Mouse (Mus musculus) spleen, adult 2 months (tissue): ENCODE measurements at regions not wholly inside any gene's neighbourhood (a gene's known extent, or its start where the extent isn't known, plus 50 kb on each side); places are given as distances from the start of the nearest gene placed in this dataset.

Source experiments
- DNase-seq, 2 experiments: peaks; one replicate each; pipeline versions ENCODE4 v3.0.0 to v3.0.0-alpha.2; 2012 to 2021; ENCODE audit warnings: low spot score in 2 of 2, low read depth in 1 of 2
- H3K27ac ChIP-seq: fragments of 200-500 bp; 2 replicates; pipeline ENCODE4 v1.5.1; 2012; ENCODE audit warnings: low read length, inconsistent platforms; ENCODE audit not compliant: insufficient read depth
- H3K27me3 ChIP-seq: fragments of 200-500 bp; 2 replicates; pipeline ENCODE4 v1.6.1; 2012; ENCODE audit warnings: mild to moderate bottlenecking, moderate library complexity, low read length, inconsistent platforms; ENCODE audit not compliant: control insufficient read depth, insufficient read depth
- H3K36me3 ChIP-seq: fragments of 200-500 bp; 2 replicates; pipeline ENCODE4 v1.6.1; 2012; ENCODE audit warnings: mild to moderate bottlenecking, low read length, inconsistent platforms; ENCODE audit not compliant: control insufficient read depth, insufficient read depth
- H3K4me1 ChIP-seq: fragments of 200-500 bp; 2 replicates; pipeline ENCODE4 v1.6.1; 2011; ENCODE audit warnings: inconsistent platforms; ENCODE audit not compliant: control insufficient read depth, insufficient read depth, insufficient read length
- H3K4me3 ChIP-seq: fragments of 200-500 bp; 2 replicates; pipeline ENCODE4 v1.5.1; 2011; ENCODE audit warnings: mild to moderate bottlenecking, inconsistent platforms; ENCODE audit not compliant: insufficient read depth, insufficient read length; ENCODE audit errors: extremely low read depth
- CTCF ChIP-seq: fragments of 200-500 bp; IDR thresholded peaks from 2 replicates; pipeline ENCODE4 v1.5.1; 2011; ENCODE audit warnings: mild to moderate bottlenecking, inconsistent platforms; ENCODE audit not compliant: insufficient read depth, insufficient read length, insufficient replicate concordance; ENCODE audit errors: extremely low read depth
- POLR2A ChIP-seq: fragments of 200-500 bp; IDR thresholded peaks from 2 replicates; pipeline ENCODE4 v1.6.1; 2011; ENCODE audit warnings: low read depth, low read length, inconsistent platforms
- WGBS: fragments of 180-500 bp; shearing (Covaris S2); methylation state at CpG from one replicate; pipeline ENCODE4 v1.1.7; 2018; 5-methylcytosine and 5-hydroxymethylcytosine counted together

DNA sequence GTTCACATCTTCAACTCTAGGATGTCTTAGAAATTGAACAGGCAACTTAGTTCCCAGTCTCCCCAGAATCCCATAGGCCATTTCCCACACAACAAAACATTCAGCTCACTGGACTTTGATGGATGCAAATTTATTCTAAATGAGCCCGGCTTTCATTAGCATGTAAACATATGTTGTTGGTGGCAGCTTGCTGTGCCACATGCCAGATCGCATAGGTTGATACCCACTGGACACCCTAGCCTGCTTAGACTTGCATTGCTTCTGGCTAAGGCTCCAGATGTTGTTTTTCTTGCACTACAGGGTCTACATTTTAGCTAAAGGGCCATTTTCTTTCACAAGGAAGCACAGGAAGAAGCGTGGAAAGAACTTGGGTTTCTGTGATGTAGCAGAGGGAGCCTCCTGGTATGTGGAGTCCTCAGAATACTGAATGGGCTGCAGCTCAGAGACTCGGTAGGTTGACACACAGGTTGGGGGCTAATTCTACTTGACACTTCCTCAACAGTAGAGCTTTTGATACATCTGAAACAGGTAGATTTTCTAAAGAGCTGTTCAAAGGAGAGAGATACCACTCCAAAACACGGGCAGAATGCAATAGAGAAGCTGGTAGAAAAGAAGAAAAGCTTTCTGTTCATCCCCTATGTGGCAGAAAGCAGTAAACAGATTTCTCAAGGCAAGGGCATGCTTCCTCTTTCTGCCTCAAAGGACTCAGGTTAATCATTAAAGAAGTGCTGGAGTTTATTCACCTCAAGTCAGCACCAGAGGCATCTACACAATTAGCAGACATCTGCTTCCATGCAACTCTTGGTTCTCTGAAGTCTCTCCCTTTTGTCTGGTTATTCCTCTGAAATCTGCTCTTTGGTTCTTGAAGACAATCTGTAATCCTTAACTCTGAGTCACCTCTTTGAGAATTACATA is 153.9 kb upstream of the Pfkp start:
- Histone ChIP-seq H3K4me1 (no peaks in the 10 kb centered on the region), H3K36me3 (no peaks in the 10 kb centered on the region), H3K27me3 (no peaks in the 10 kb centered on the region), H3K27ac (no peak overlapping the region), H3K4me3 (no peak overlapping the region)
- TF ChIP-seq POLR2A = no peak
- TF ChIP-seq CTCF = no peak
- DNase-seq = no peak
- WGBS = 74% methylated on average over 5 of the region's 5 CpGs

- Histone ChIP-seq H3K36me3 (no peaks in the 10 kb centered on the region), H3K27ac (no peak overlapping the region), H3K27me3 (no peaks in the 10 kb centered on the region), H3K4me1 (no peaks in the 10 kb centered on the region), H3K4me3 (no peak overlapping the region)
- WGBS = 90% methylated on average over 6 of the region's 6 CpGs
- no peak for DNase-seq
- TF ChIP-seq POLR2A = no peak
- TF ChIP-seq CTCF = no peak
Observed at GRCm38 (mm10) chr13:6767936-6768588, 119.5 kb upstream of the Pfkp start.

DNA sequence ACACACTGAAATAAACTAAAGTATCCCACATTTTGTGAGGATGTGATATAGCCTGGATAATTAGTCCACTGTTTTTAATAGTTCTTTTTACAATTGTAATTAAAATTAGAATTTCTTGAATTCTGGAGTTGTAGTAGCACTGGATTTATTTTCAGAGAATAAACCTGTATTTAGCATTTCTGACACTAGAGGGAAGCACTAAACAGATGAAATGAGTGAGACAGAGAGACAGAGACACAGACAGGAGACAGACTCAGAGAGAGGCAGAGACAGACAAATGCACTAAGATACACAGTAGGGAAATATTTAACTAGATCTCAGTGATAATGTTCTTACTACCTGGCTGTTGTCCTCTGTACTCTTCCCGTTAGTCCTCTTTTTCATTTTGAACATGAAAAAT is 108.6 kb upstream of the Pfkp start:
- H3K27ac ChIP-seq = no peak overlapping the region
- WGBS = 94% methylated on average over 1 of the region's 1 CpGs
- no peak for DNase-seq
- no peak for TF ChIP-seq POLR2A
- no peak for TF ChIP-seq CTCF
- no peaks in the 10 kb centered on the region for H3K4me1 ChIP-seq
- no peaks in the 10 kb centered on the region for H3K27me3 ChIP-seq
- H3K36me3 ChIP-seq = no peaks in the 10 kb centered on the region
- no peak overlapping the region for H3K4me3 ChIP-seq

DNA sequence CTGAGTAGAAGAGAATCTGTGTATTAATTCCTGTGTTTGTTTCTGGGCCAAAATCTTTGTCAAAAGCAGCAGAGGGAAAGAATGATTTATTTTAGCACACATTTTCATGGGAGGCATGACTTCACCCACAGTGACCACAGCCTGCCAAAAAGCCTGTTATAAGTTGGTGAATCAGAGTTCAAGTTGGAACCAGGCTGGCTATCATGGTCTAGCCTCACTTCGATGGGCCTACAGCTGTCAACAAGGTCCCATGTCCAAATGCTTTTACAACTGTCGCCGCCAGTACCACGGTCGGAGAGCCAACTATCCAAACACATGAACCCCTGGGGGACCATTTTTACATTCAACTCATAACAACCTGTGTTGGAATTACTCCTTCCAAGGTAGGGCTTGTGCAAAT is 103.0 kb upstream of the Pfkp start:
- Histone ChIP-seq H3K27me3 (no peaks in the 10 kb centered on the region), H3K36me3 (no peaks in the 10 kb centered on the region), H3K4me3 (no peak overlapping the region), H3K4me1 (no peaks in the 10 kb centered on the region), H3K27ac (no peak overlapping the region)
- 93% methylated on average over 5 of the region's 5 CpGs for WGBS
- TF ChIP-seq CTCF (no peak), POLR2A (no peak)
- no peak for DNase-seq

DNA sequence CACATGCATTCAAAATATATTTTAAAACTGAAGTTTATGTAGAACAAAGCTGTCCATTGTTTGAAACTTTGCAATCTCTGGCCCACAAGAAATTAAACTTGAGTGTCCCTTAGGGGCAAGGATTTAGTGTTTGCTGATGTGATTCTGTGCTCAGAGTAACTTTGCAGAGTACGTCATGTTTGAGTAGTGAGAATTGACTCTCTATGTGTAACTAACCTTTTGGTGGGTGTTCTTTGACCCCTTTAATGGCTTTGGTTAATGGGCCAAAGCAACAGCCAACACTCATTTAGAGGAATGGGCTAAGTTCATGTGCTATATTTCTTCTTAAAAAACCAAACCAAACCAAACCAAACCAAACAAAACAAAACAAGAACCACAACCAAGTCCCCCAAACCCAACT is 102.6 kb upstream of the Pfkp start:
- H3K4me1 ChIP-seq = no peaks in the 10 kb centered on the region
- H3K36me3 ChIP-seq = no peaks in the 10 kb centered on the region
- H3K4me3 ChIP-seq = no peak overlapping the region
- H3K27ac ChIP-seq = no peak overlapping the region
- DNase-seq = no peak
- no peaks in the 10 kb centered on the region for H3K27me3 ChIP-seq
- WGBS = 95% methylated on average over 1 of the region's 1 CpGs
- TF ChIP-seq CTCF (no peak), POLR2A (no peak)

- 79% methylated on average over 4 of the region's 4 CpGs for WGBS
- DNase-seq = no peak
- no peaks in the 10 kb centered on the region for H3K27me3 ChIP-seq
- H3K36me3 ChIP-seq = no peaks in the 10 kb centered on the region
- H3K4me1 ChIP-seq = no peaks in the 10 kb centered on the region
- no peak overlapping the region for H3K27ac ChIP-seq
- no peak overlapping the region for H3K4me3 ChIP-seq
- TF ChIP-seq POLR2A (no peak), CTCF (no peak)
Observed at GRCm38 (mm10) chr13:6741916-6742315, 93.3 kb upstream of the Pfkp start.
